Comparison of ENCODE assay signal across 8 mouse cellular contexts in the genomic region with DNA sequence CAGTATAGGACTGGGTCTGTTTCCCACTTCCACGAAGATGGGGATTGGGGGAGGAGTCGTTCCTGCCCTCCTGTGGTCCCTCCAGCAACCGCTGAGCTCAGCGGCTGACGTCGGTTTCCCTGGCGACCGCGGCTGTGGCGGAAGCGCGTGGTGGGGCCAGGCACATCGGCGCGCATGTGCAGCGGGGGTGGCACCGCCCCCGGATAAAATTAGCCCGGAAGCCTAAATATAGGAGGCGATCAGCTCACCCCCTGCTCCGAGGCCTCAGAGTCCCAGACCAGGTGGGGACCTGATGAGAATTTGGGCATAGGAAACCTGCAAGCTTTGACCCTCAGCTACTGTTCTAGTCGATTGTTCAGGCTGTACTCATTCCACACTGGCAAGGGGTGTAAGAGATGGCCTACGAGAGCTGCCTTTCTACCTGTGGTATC. TPM values are rescaled to one million over a fixed set of nuclear protein-coding genes. Genes with fewer than 3 reads are reported as not detected.
A peak's percentile ranks its signal among the peaks of the same experiment; 100 is the strongest.
DNase-seq lines count a peak whose midpoint lies in the region; ATAC-seq lines count a peak whose summit lies in the region.

No protein-coding gene starts in this region.

- no peaks in the 10 kb centered on the region for H3K27me3 ChIP-seq in hindbrain, embryonic 12.5 days

- peak overlapping the region; percentile 76 for H3K9ac ChIP-seq in hindbrain, embryonic 12.5 days

- peaks cover 44% of the 10 kb centered on the region for H3K36me3 ChIP-seq in hindbrain, embryonic 12.5 days

- peak overlapping the region; percentile 82 for H3K27ac ChIP-seq in hindbrain, embryonic 12.5 days

- peak overlapping the region; percentile 51 for H3K4me3 ChIP-seq in hindbrain, embryonic 12.5 days

- no peaks in the 10 kb centered on the region for H3K9me3 ChIP-seq in hindbrain, embryonic 12.5 days (replicated peaks)

- ATAC-seq in hindbrain, embryonic 12.5 days (ENCODE audit: low FRiP score) = peak; percentile 24; the same call in 1 of the 2 replicates

- peaks cover 53% of the 10 kb centered on the region for H3K4me1 ChIP-seq in hindbrain, embryonic 12.5 days

- peak overlapping the region; percentile 93 for H3K4me2 ChIP-seq in hindbrain, embryonic 12.5 days (replicated peaks)

- peak; percentile 97 for DNase-seq in NIH3T3 (ENCODE audit: low read depth)
- peak; percentile 88 to 92 for DNase-seq in cerebellum, postnatal 10 days
- peak; percentile 85 to 89 for DNase-seq in frontal cortex, postnatal 14 days (ENCODE audit: low spot score in 2 of 2)
- peak; percentile 93 to 94 for DNase-seq in layer of hippocampus, postnatal 36 days
- DNase-seq in lung, postnatal 4 days = peak; percentile 95 to 96
- DNase-seq in retina, postnatal 1 day = peak; percentile 92
- DNase-seq in thymus, postnatal 4 days = peak; percentile 92

- under 1% methylated on average over 23 of the region's 23 CpGs for WGBS in hindbrain, embryonic 12.5 days

RNA-seq across cellular contexts. Expression of a gene that starts 4.9 kb away (rescaled TPM):
- 9.8 and 11.6 TPM in 2 replicates for polyA plus RNA-seq in hindbrain, embryonic 12.5 days (2016; fragmentation: Nextera tagmentation; extraction: Ambion mirVana)
- total RNA-seq in layer of hippocampus, postnatal 36 days (2021) = 10 to 100 TPM; 78.2 to 92.8 TPM

RNA-seq across cellular contexts. Expression of a gene that starts 11.6 kb away (rescaled TPM):
- polyA plus RNA-seq in hindbrain, embryonic 12.5 days (2016; fragmentation: Nextera tagmentation; extraction: Ambion mirVana) = 140 and 159 TPM in 2 replicates
- 100 to 1,000 TPM; 962 to 984 TPM for total RNA-seq in layer of hippocampus, postnatal 36 days (2021)

RNA-seq across cellular contexts. Expression of a gene that starts 20.3 kb away (rescaled TPM):
- 0.25 and 0.49 TPM in 2 replicates for polyA plus RNA-seq in hindbrain, embryonic 12.5 days (2016; fragmentation: Nextera tagmentation; extraction: Ambion mirVana)
- total RNA-seq in layer of hippocampus, postnatal 36 days (2021) = 1 to 10 TPM in 1 of 2 experiments, under 1 TPM in 1; 0.68 to 1.1 TPM

RNA-seq across cellular contexts. Expression of a gene that starts 22.5 kb away (rescaled TPM):
- 0.26 and 0.29 TPM in 2 replicates for polyA plus RNA-seq in hindbrain, embryonic 12.5 days (2016; fragmentation: Nextera tagmentation; extraction: Ambion mirVana)
- total RNA-seq in layer of hippocampus, postnatal 36 days (2021) = 1 to 10 TPM in 1 of 2 experiments, under 1 TPM in 1; 0.96 to 1.2 TPM

RNA-seq across cellular contexts. Expression of a gene that starts 25.8 kb away (rescaled TPM):
- 0.41 and 0.65 TPM in 2 replicates for polyA plus RNA-seq in hindbrain, embryonic 12.5 days (2016; fragmentation: Nextera tagmentation; extraction: Ambion mirVana)
- 1 to 10 TPM; 6.6 to 6.9 TPM for total RNA-seq in layer of hippocampus, postnatal 36 days (2021)

Comparison
In these comparisons a context has a peak if more than half of its experiments do, and no peak if none do; other contexts are left out.
1. Peak in every context shown above with its lines: DNase-seq, ATAC-seq, H3K4me3 ChIP-seq and H3K27ac ChIP-seq.